Mouse (Mus musculus) thymus, postnatal 0 days (tissue): ENCODE results near the gene Olfr711. TPM values are rescaled to one million over a fixed set of nuclear protein-coding genes. Genes with fewer than 3 reads are reported as not detected.
"Not testable (repeated sequence)": the region's sequence is repeated elsewhere in the genome, so short reads cannot be mapped to it uniquely, and the experiment has no call there.

Source experiments
- DNase-seq: peaks from one replicate; pipeline ENCODE4 v3.0.0-alpha.2; 2015; ENCODE audit warnings: low spot score
- polyA plus RNA-seq: library from polyadenylated mRNA; unstranded; fragments of >200 nt; fragmentation: Nextera tagmentation; extraction: Ambion mirVana; gene quantifications from 2 replicates; pipeline ENCODE4 v1.2.1, GENCODE M21; 2015

Gene Olfr711
- polyA plus RNA-seq = not detected in 2 replicates

- no peak for DNase-seq
These were observed at the start of gene Olfr711 for GRCm38 (mm10) chr7:106975353-106975752. Gene Olfr711 (minus strand): TSS chr7:106975453.

GRCm38 (mm10) chr7:107005972-107006371 lies 30.7 kb upstream of the Olfr711 start, which contains the start of gene Olfr2:
Gene Olfr2 (minus strand): TSS chr7:107006072.
- no peak for DNase-seq

- DNase-seq = no peak
These were observed 28.9 kb upstream of the Olfr711 start for GRCm38 (mm10) chr7:107004169-107004568.

- no peak for DNase-seq
These were observed 25.5 kb upstream of the Olfr711 start for GRCm38 (mm10) chr7:107000798-107001197.

- DNase-seq = no peak
These were observed 10.0 kb upstream of the Olfr711 start for GRCm38 (mm10) chr7:106985236-106985635.

- peak; percentile 10 for DNase-seq
These were observed 7.8 kb downstream of the Olfr711 start for GRCm38 (mm10) chr7:106967503-106967902.

- DNase-seq = no peak
These were observed 11.4 kb downstream of the Olfr711 start, which contains the start of gene Olfr6 for GRCm38 (mm10) chr7:106963837-106964236. Gene Olfr6 (minus strand): TSS chr7:106963937.

GRCm38 (mm10) chr7:106948212-106948611 lies 27.0 kb downstream of the Olfr711 start, which contains the start of gene Olfr710:
Gene Olfr710 (minus strand): TSS chr7:106948312.
- DNase-seq = no peak

- no peak for DNase-seq
These were observed 43.1 kb downstream of the Olfr711 start, which contains the start of gene Olfr709-ps1 for GRCm38 (mm10) chr7:106932119-106932518. Gene Olfr709-ps1 (minus strand): TSS chr7:106932219.

- DNase-seq = not testable (repeated sequence)
These were observed 54.3 kb downstream of the Olfr711 start for GRCm38 (mm10) chr7:106920961-106921360.

Other genes starting within 250 kb of the Olfr711 start
- gene Olfr697, start 233.0 kb downstream of the Olfr711 start, polyA plus RNA-seq = not detected in 2 replicates
- not detected in 2 replicates for gene Olfr698, start 220.1 kb downstream of the Olfr711 start, polyA plus RNA-seq
- gene Olfr699, start 182.3 kb downstream of the Olfr711 start, polyA plus RNA-seq = not detected in 2 replicates
- gene Olfr700, start 166.6 kb downstream of the Olfr711 start, polyA plus RNA-seq = not detected in 2 replicates
- gene Olfr701, start 161.3 kb downstream of the Olfr711 start, polyA plus RNA-seq = not detected in 2 replicates
- gene Olfr702, start 141.6 kb downstream of the Olfr711 start, polyA plus RNA-seq = not detected in 2 replicates
- not detected in 2 replicates for gene Olfr703, start 132.1 kb downstream of the Olfr711 start, polyA plus RNA-seq
- not detected in 2 replicates for gene Olfr704, start 112.3 kb downstream of the Olfr711 start, polyA plus RNA-seq
- gene Olfr705, start 98.6 kb downstream of the Olfr711 start, polyA plus RNA-seq = not detected in 2 replicates
- not detected in 2 replicates for gene Olfr706, start 87.3 kb downstream of the Olfr711 start, polyA plus RNA-seq
- gene Olfr707, start 74.2 kb downstream of the Olfr711 start, polyA plus RNA-seq = not detected in 2 replicates
- gene Olfr1532-ps1, start 67.5 kb downstream of the Olfr711 start, polyA plus RNA-seq = not detected in 2 replicates
- gene Olfr709-ps1, start 43.2 kb downstream of the Olfr711 start, polyA plus RNA-seq = not detected in 2 replicates
- gene Olfr710, start 27.1 kb downstream of the Olfr711 start, polyA plus RNA-seq = not detected in 2 replicates
- gene Olfr6, start 11.5 kb downstream of the Olfr711 start, polyA plus RNA-seq = not detected in 2 replicates
- not detected in 2 replicates for gene Olfr2, start 30.6 kb upstream of the Olfr711 start, polyA plus RNA-seq
- gene Olfr713, start 55.7 kb upstream of the Olfr711 start, polyA plus RNA-seq = 0.03 TPM in 1 of 2 replicates, not detected in the other
- not detected in 2 replicates for gene Olfr714, start 95.5 kb upstream of the Olfr711 start, polyA plus RNA-seq
- not detected in 2 replicates for gene Olfr17, start 117.8 kb upstream of the Olfr711 start, polyA plus RNA-seq
- gene Olfr715b, start 134.9 kb upstream of the Olfr711 start, polyA plus RNA-seq = not detected in 2 replicates
- gene Olfr715, start 155.6 kb upstream of the Olfr711 start, polyA plus RNA-seq = not detected in 2 replicates
- not detected in 2 replicates for gene Olfr716, start 162.9 kb upstream of the Olfr711 start, polyA plus RNA-seq
- gene Nlrp14, start 191.5 kb upstream of the Olfr711 start, polyA plus RNA-seq = 0.09 TPM in 1 of 2 replicates, not detected in the other
- gene Rbmxl2, start 234.0 kb upstream of the Olfr711 start, polyA plus RNA-seq = not detected in 2 replicates